Mouse (Mus musculus) megakaryocyte, embryonic 14.5 days (primary cell): ENCODE data around the gene Cnn1.

Source experiments
- FLI1 ChIP-seq: IDR thresholded peaks from 2 replicates; pipeline ENCODE4 v1.6.1; 2012; ENCODE audit warnings: low read length, inconsistent platforms, mixed read lengths
- GATA1 ChIP-seq: IDR thresholded peaks from 3 replicates; pipeline ENCODE4 v1.6.1; 2012; ENCODE audit warnings: mixed read lengths, low read length, inconsistent platforms, borderline replicate concordance

DNA sequence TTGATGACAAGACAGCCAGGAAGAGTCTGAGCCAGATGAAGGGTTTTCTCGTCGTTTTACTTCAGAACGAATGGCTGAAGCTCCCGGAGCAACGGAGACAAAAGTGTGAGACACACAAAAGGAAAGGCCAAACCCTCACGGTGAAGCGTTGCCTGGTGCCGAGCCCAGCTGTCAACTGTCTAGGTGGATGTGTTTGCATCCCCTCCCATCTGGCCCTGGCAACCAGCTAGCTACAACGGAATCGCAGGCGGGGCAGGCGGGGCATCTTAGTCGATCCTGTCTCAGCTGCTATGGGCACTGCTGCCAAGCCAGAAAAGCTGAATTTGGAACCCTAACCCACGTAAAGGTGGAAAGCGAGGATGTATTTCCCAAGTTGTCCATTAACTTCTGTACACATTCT, 17.1 kb downstream of the Cnn1 start:
- TF ChIP-seq GATA1 (no peak), FLI1 (no peak)
